Mouse (Mus musculus) left cerebral cortex, postnatal 14 days (tissue): ENCODE data around the gene Senp2. TPM values are rescaled to one million over a fixed set of nuclear protein-coding genes. Genes with fewer than 3 reads are reported as not detected.
"Not testable (repeated sequence)": the region's sequence is repeated elsewhere in the genome, so short reads cannot be mapped to it uniquely, and the experiment has no call there.

Source experiments
- DNase-seq, 2 experiments: peaks; one replicate each; pipeline ENCODE4 v3.0.0; 2021 to 2022; ENCODE audit warnings: low spot score in 2 of 2, mixed read lengths in 1 of 2
- intact Hi-C: fragments of 180-260 bp; cut with DNase I; formaldehyde crosslinking; loops from one replicate; pipeline ENCODE4 v1.15.1; 2025
- long read RNA-seq, 2 experiments: library from polyadenylated mRNA; stranded (forward); transcript quantifications; one replicate each; pipeline ENCODE4 v2.0.0; 2021
- total RNA-seq, 2 experiments: library from RNA; stranded (reverse); gene quantifications; 2 replicates each; pipeline ENCODE4 v1.2.3; 2021

Gene Senp2
- 100 to 1,000 TPM in 1 of 2 experiments, 10 to 100 TPM in 1; 99.7 to 111 TPM for total RNA-seq
- long read RNA-seq, experiment 1, full-length matches to known transcripts: 58 of 98 reads
- long read RNA-seq, experiment 1, partial matches to known transcripts: 22 of 98 reads
- long read RNA-seq, experiment 1, other reads (novel, unspliced or antisense): 18 of 98 reads
- long read RNA-seq, experiment 2, full-length matches to known transcripts: 54 of 97 reads
- long read RNA-seq, experiment 2, partial matches to known transcripts: 7 of 97 reads
- long read RNA-seq, experiment 2, other reads (novel, unspliced or antisense): 36 of 97 reads

DNA sequence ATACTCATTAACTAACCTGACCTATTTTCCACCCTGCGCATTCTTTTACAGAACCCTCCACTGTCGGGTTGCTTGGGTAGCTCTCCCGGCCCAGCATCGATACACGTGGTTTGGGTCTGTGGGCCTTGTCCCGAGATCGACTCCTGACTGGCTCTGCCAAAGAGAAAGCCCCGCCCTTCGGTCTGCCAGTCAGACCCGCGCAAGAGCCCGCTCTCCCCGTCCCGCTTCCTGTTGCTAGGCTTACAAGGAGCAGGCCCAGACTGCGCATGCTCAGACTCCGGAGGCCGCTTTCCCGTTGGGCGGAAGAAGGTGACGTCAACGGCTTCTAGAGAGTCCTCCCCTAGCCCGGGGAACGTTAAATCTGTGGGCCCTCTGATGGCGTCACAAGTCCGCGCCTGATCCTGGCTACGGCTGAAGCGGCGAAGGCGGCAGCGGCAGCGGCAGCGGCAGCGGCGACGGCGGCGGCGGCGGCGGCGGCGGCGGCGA lies at the start of gene Senp2:
Gene Senp2, plus strand, starts transcription at position 386 of the 486 bp plus-strand sequence.
- intact Hi-C loops: loop anchor here (5.0 kb wide), 1 partner anchor 172 kb away; no protein-coding TSS in a partner anchor

DNA sequence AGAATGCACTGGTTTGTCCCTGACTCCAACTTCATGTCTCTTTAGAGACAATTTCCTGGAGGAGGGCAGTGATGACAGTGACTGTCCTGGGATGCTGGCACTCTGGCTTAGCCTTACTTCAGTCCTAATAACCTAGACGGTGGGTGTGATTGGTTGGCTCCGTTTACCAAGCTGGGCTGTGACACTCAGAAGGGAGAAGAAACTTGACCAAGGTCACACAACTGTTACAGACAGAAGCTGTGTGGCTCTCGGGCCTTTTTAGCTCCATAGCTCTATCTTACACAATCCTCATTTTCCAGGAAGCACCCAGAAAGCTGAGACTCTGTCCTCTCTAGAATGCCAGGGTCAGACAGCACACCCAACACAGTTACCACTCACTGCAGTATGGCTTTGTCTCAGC lies 43.7 kb upstream of the Senp2 start:
- no peak for DNase-seq
- intact Hi-C loops: no loop called here

More for the DNA sequence above, at the start of gene Senp2:
- peak; percentile 100 for DNase-seq

DNA sequence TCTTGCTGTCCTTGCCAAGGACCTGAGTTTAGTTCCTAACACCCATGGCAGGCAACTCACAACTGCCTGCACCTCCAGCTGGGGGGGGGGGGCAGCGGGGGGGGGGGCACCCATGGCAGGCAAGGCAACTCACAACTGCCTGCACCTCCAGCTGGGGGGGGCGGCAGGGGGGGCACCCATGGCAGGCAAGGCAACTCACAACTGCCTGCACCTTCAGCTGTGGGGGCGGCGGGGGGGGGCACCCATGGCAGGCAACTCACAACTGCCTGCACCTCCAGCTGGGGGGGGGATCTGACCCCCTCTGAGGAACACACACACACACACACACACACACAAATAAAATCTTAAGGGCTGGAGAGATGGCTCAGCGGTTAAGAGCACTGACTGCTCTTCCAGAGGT lies 39.4 kb upstream of the Senp2 start:
- no peak for DNase-seq

DNA sequence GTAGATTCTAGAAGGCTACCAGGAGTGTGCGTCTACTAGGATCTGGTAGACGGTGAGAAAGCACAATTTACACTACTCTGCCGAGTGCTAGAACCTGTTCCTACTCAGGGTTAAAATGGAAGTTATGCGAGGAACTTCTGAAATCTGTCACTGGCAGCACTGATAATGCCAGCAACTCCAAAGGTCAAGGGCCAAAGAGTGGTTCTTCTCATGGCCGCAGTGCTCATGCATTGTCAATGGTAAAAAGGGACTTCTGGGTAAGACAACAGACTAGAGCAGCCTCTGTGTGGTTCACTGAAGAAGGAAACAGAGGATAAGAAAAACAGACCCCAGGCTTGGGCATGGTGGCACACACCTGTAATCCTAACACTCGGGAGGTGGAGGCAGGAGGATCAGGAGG lies 38.7 kb upstream of the Senp2 start:
- intact Hi-C loops: no loop called here

More for the DNA sequence above, 39.4 kb upstream of the Senp2 start:
- intact Hi-C loops: no loop called here

GRCm38 (mm10) chr16:21971446-21971845 lies 37.8 kb upstream of the Senp2 start:
- no peak for DNase-seq
- intact Hi-C loops: no loop called here

More for the DNA sequence above, 38.7 kb upstream of the Senp2 start:
- no peak for DNase-seq

DNA sequence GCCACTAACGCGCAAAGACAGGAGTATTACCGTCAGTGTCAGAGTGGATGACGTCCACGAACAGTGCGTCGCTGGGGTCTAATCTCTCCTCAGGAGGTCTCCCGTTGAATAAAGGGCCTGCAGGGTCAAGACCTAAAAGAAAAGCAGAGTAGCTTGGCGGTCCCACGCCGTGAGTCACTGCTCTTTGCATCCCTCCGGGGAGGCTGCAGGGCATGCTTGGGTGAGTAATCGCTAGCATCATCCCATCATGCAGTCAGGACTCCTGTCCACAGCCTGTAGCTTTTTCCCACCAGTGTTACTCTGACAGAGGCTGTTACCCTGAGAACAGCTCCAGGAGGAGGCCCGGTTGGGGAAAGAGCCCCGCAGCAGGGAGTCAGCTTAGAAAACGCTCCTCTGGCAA lies 33.1 kb upstream of the Senp2 start:
- DNase-seq: no peak
- intact Hi-C loops: no loop called here

DNA sequence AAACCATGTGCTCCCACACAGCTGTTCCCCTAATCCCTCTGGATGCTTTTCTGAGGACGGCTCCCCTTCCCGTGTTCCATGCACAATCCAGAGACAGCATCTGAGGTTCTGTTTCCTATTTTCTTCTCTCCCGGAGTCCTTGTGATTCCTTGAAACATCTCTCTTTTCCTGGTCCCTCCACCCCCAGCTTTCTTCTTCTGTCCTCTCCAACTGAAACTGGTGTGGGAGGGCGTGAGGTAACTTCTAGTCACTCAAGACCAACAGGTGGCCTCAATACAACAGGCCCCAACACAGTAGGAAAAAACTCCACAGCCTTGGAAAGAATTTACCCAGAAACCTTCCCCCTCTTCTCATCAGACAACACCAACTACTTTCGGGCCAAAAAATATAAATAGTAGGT lies 31.9 kb upstream of the Senp2 start:
- intact Hi-C loops: no loop called here
- DNase-seq: peak in 1 of 2 experiments; percentile 23

GRCm38 (mm10) chr16:21983146-21983545 lies 26.1 kb upstream of the Senp2 start:
- intact Hi-C loops: no loop called here

GRCm38 (mm10) chr16:21983581-21983980 lies 25.7 kb upstream of the Senp2 start:
- intact Hi-C loops: no loop called here
- no peak for DNase-seq

More at GRCm38 (mm10) chr16:21983146-21983545, 26.1 kb upstream of the Senp2 start:
- DNase-seq: no peak

DNA sequence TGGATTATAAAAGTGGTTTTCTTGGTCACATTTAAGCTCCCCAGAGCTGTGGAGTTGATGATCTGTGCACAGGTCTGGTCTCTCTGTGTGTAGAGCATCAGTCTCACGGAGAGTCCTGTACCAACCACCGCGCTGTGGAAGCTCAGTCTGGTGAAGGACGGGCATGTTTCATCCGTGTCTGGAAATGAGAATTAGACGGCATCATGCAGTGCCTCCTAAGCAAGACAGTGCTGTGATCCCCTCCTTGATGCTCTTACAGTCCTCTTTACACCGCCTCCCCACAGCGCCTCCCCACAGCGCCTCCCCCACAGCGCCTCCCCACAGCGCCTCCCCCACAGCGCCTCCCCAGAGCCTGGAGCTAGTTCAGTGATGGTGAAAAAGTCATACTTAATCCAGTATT lies 25.2 kb upstream of the Senp2 start:
- intact Hi-C loops: no loop called here

GRCm38 (mm10) chr16:21986191-21986590 lies 23.1 kb upstream of the Senp2 start:
- no peak for DNase-seq
- intact Hi-C loops: no loop called here

More for the DNA sequence above, 25.2 kb upstream of the Senp2 start:
- DNase-seq: no peak

GRCm38 (mm10) chr16:21987956-21988355 lies 21.3 kb upstream of the Senp2 start:
- intact Hi-C loops: no loop called here
- no peak for DNase-seq

DNA sequence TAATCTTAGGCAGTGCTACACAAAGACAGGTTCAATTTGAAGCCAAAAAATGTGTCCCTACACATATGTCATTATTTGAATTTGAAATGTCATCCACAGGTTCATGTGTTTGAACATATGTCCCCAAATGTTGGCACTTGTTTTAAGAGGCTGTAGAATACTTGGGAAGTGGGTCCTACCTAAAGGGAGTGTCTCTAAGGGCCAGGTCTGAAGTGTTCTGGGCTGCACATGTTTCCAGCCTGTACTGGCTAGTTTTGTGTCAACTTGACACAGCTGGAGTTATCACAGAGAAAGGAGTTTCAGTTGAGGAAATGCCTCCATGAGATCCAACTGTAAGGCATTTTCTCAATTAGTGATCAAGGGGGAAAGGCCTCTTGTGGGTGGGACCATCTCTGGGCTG lies 18.4 kb upstream of the Senp2 start:
- intact Hi-C loops: not testable (repeated sequence)

GRCm38 (mm10) chr16:21991774-21992173 lies 17.5 kb upstream of the Senp2 start:
- no peak for DNase-seq
- intact Hi-C loops: no loop called here

More for the DNA sequence above, 18.4 kb upstream of the Senp2 start:
- DNase-seq: not testable (repeated sequence)

DNA sequence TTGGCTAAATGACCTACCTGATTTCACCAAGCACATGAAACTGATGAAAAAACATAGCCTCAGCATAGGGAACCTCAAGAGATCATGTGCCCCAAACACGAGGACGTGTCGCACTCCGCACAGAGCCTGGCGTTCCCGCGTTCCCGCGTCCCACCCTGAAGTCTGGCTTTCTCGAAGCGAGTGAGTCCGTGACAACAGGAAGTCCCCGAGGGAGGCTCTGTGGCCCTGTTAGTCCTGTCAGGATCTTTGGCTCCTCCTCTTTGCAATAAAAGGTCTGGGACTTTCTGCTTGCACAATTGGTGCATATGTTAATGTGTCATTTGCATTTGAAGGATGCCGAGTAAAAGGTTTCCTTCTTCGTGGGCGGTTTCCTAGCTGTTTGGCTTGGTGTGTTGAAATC lies 14.0 kb upstream of the Senp2 start, which contains the start of gene Liph:
Gene Liph, minus strand, starts transcription at position 360 of the 400 bp plus-strand sequence.
- intact Hi-C loops: no loop called here
- DNase-seq: no peak

DNA sequence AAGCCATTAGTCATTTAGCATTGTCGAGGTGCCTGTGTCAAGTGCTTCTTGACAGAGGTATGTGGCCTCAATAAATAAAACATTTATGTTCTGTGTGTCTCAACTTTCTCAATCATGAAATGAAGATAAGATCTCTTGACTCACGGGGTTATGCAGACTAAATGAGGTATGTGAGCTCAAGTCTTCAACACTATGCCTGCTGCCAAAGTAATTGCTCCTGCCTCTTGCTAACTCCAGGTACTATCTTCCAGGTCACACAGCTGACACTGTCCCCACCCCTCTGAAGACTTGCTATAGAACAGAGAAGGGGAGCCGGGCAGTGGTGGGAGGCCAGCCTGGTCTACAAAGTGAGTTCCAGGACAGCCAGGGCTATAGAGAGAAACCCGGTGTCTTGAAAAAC lies 12.9 kb upstream of the Senp2 start:
- DNase-seq: no peak
- intact Hi-C loops: no loop called here

- intact Hi-C loops: no loop called here
- DNase-seq: no peak
Observed at GRCm38 (mm10) chr16:21996881-21997641, 12.2 kb upstream of the Senp2 start.

- intact Hi-C loops: no loop called here
- DNase-seq: no peak
Observed at GRCm38 (mm10) chr16:21998061-21998460, 11.2 kb upstream of the Senp2 start.

GRCm38 (mm10) chr16:21999941-22000690 lies 9.2 kb upstream of the Senp2 start:
- DNase-seq: no peak
- intact Hi-C loops: no loop called here

DNA sequence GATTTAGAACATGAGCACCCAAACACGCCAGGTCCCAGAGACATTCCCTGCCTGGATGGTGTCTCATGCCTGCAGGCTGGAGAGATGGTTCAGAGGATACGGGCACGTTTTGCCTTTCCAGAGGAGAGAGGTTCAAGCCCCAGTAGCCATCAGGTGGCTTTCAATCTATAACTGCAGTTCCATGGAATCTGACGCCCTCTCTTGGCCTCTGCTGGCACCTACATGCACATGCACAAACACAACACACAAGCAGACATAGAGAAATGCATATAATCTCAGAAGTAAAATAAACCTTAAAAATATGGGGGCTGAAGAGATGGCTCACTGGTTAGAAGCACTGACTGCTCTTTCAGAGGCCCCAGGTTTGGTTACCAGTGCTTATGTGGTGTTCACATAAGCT lies 8.1 kb upstream of the Senp2 start:
- intact Hi-C loops: no loop called here

More for the DNA sequence above, 8.1 kb upstream of the Senp2 start:
- no peak for DNase-seq
